Mouse (Mus musculus) CH12.LX (cell line): ENCODE measurements around the gene Scaf4.

Experiments used
- CTCF ChIP-seq, 2 experiments: IDR thresholded peaks in 1 of 2; conservative IDR thresholded peaks in 1 of 2; 2 replicates each; pipeline ENCODE4 v1.5.1; 2011 to 2012; ENCODE audit warnings: low read depth in 2 of 2, low read length in 2 of 2, improper control_type of control experiment in 1 of 2, inconsistent platforms in 1 of 2, mild to moderate bottlenecking in 1 of 2, moderate library complexity in 1 of 2
- EP300 ChIP-seq: IDR thresholded peaks from 2 replicates; pipeline ENCODE4 v1.6.1; 2011; ENCODE audit warnings: low read length, improper control_type of control experiment
- MAX ChIP-seq: IDR thresholded peaks from 2 replicates; pipeline ENCODE4 v1.6.1; 2011; ENCODE audit warnings: low read length, improper control_type of control experiment
- NRF1 ChIP-seq: IDR thresholded peaks from 2 replicates; pipeline ENCODE4 v1.6.1; 2014; ENCODE audit warnings: low read depth, mild to moderate bottlenecking, inconsistent platforms, low read length, improper control_type of control experiment, moderate library complexity

- TF ChIP-seq CTCF (conservative IDR thresholded peaks at IDR 0.05 in 1 of 2, IDR thresholded peaks at IDR 0.05 in 1 of 2; ENCODE audit: low read depth in 2 of 2, low read length in 2 of 2): no peak
- TF ChIP-seq EP300: no peak
- no peak for TF ChIP-seq MAX
- no peak for TF ChIP-seq NRF1
Observed at GRCm38 (mm10) chr16:90216414-90216813, 67.9 kb downstream of the Scaf4 start.
